Mouse (Mus musculus): ENCODE results near the gene Gm5105.

GRCm38 (mm10) chr3:138105056-138105455 lies 37.9 kb upstream of the Gm5105 start:
- no peak for TF ChIP-seq CTCF (IDR thresholded peaks at IDR 0.05; ENCODE audit: low read depth, low read length)
- no peak for TF ChIP-seq POLR2A (IDR thresholded peaks at IDR 0.05; ENCODE audit: extremely low read depth, insufficient read depth, low read length)
